Mouse (Mus musculus): ENCODE results near the gene Rab24. TPM values are rescaled to one million over a fixed set of nuclear protein-coding genes. Genes with fewer than 3 reads are reported as not detected.

The Rab24 gene
- polyA plus RNA-seq (2017; shearing (Covaris generic)), result 142 TPM

DNA sequence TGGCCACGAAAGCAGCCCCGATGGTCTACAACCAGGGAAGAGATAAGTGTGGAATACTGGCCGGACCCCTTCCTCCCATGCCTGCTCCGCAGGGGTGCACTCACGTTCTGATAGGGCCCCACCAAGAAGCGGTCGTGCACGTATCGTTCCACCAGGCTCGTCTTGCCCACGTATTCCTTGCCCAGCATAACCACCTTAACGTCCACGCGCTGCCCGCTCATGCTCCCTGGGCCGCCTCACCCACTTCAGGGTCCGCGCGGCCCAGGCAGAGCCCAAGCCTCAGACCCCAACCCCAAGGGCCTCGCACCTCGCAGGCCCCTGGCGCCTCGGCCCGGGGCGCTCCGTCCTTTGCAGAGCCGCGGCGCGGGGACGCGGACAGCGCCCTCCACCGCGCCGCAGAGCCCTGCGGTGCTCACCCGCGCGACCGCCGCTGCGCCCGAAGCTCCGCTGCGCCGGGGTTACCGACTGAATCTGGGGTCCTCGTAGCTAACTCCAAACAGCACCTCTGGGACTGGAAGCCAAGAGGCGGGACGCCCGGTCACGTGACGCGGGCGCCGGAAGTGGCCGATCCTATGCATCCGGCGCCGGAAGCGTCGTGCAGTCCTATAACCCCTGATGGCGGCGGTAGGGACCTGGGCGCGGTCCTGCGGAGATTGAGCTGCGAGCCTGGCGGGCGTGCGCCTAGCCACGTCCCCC lies at the start of gene Rab24:
Gene Rab24, minus strand, starts transcription at position 513 of the 696 bp plus-strand sequence.

DNA sequence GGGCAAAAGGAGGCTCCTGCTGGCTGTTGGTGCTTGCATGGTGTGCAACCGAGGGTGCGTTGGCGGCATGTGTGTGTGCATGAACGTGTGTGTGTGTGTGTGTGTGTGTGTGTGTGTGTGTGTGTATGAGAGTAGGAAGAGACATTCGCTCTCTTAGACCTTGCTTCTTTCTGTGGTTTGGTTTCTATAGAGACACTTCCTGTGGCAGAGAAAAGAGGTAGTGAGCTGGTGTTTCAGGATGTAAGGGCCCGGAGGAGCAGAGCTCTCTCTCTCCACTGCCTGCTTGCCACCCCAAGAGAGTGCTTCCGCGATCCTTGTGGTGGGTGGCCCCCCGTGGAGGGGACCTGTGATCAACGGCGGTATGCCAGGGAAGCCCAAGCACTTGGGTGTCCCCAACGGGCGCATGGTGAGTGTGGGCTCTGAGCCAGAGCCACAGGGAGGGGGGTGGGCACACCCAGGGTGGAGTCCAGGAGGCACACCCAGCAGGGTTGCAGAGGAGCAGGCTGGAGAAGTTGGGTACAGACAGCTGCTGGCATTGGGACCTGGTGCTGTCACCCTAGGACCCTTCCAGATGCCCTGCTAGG lies 47.9 kb upstream of the Rab24 start, which contains the start of gene Rgs14:
Gene Rgs14, plus strand, starts transcription at position 202 of the 584 bp plus-strand sequence.

DNA sequence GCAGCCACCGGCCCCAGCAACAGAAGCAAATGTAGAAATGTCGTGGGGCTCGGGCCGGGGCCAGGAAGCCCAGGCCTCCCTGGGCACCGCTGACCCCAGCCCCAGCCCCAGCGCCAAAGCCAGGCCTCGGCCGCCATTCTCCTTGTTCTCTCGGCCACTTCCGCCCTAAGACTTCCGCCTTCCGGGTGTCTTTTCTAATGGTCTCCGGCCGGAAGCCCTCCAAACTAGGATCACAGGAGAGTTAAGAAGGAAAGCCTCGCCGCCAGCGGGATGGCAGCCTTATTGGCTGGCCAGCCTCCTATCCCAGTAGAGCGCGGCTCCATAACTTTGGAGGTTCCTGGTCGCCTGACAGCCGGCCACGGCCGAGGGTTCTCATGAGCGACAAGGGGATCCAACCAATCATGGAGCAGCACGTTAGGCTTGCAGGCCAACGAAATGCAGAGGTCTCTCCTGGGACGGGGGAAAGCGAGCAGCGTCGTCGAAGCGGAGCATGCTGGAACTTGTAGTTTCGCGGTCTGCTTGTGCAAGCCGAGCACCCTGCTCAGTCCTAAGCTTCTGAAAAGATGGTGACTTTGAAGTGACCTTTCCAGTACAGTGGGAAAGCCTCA lies 40.8 kb upstream of the Rab24 start, which contains the start of gene Lman2:
Gene Lman2, minus strand, starts transcription at position 331 of the 608 bp plus-strand sequence.

DNA sequence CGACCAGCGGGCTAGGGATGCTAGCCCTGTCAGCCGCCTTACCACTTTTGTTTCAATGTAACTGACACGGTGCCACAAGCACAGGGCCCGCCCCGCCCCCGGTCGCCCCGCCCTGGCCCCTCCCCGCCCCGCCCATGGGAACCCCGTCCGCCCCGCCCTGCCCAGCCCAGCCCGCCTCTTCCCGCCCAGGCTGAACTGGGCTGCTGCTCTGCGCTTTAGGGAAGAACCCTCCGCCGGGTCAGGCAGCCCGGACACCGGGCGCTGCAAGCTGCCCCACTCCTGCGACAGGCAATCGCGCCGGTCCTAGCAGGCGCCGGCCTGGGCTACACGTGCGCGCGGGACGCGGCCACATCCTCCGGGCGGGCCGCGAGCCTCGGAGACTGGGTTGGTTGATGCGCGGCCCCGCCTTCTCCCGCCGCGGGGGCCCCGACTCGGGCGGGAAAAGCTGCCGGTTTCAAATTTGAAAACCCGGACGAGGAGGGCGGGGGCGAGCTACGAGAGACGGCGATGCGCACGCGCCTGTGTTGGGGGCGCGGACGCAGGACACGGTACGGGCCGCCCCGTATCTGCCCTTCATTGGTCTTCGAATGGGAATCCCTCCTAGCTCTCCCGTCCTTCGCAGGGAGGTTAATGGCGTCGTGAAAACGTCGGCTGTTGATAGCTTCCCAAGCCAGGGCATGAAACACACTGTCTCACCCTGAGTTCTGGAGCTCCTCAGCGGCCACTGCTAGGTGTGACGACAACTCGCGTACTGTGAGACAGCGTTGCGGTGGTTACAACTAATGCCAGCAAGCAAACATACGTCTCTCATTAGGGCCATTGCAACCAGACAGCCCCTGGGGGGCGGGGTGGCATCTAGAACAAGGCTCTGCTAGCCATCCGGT lies 8.2 kb upstream of the Rab24 start, which contains the start of gene Mxd3:
Gene Mxd3, minus strand, starts transcription at position 141 of the 884 bp plus-strand sequence.

DNA sequence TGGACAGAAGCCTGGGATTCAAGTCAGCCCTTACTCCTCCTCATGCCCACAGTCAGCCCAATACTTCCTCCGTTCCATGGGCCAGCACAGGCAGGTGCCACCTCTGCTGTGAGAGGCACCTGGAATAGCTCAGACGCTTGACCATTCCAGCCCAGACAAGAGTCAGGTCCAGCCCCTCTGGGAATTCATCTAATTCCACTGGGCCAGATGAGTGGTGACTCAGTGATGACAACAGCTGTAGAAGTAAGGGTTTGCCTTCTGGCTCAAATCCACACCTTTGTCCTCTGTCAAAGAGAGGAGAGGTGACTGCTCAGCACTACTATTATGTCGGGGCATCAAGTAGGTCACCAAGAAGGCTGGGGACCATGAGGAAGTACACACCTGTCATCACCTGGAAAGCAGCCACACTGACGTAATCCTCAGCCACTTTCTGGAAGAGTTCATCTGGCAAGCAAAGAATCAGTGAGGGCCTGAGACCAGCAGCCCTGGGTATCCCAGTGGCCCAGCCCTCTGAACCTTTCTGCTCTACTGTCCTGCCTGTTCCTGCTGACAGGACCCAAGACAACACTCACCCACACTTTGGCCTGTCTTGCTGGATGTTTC lies 1.7 kb downstream of the Rab24 start, which contains the start of gene Prelid1:
Gene Prelid1, plus strand, starts transcription at position 570 of the 603 bp plus-strand sequence.

Other genes starting within 250 kb of the Rab24 start
- gene Uimc1, start 221.6 kb downstream of the Rab24 start, polyA plus RNA-seq (2017; shearing (Covaris generic)), result 74.1 TPM
- gene Zfp346, start 216.6 kb downstream of the Rab24 start, polyA plus RNA-seq (2017; shearing (Covaris generic)), result 26.8 TPM
- gene Gm17617, start 188.4 kb downstream of the Rab24 start, polyA plus RNA-seq (2017; shearing (Covaris generic)), result not detected
- not detected for gene Fgfr4, start 169.3 kb downstream of the Rab24 start, polyA plus RNA-seq (2017; shearing (Covaris generic))
- gene Nsd1, start 112.2 kb downstream of the Rab24 start, polyA plus RNA-seq (2017; shearing (Covaris generic)), result 79.4 TPM
- gene Prelid1, start 1.4 kb downstream of the Rab24 start, polyA plus RNA-seq (2017; shearing (Covaris generic)), result 335 TPM
- gene Mxd3, start 7.9 kb upstream of the Rab24 start, polyA plus RNA-seq (2017; shearing (Covaris generic)), result 2.3 TPM
- 143 TPM for gene Lman2, start 40.8 kb upstream of the Rab24 start, polyA plus RNA-seq (2017; shearing (Covaris generic))
- 153 TPM for gene Rgs14, start 47.8 kb upstream of the Rab24 start, polyA plus RNA-seq (2017; shearing (Covaris generic))
- not detected for gene Slc34a1, start 76.2 kb upstream of the Rab24 start, polyA plus RNA-seq (2017; shearing (Covaris generic))
- not detected for gene Pfn3, start 93.3 kb upstream of the Rab24 start, polyA plus RNA-seq (2017; shearing (Covaris generic))
- gene F12, start 104.8 kb upstream of the Rab24 start, polyA plus RNA-seq (2017; shearing (Covaris generic)), result 0.26 TPM
- gene Grk6, start 123.1 kb upstream of the Rab24 start, polyA plus RNA-seq (2017; shearing (Covaris generic)), result 367 TPM
- 3.3 TPM for gene Prr7, start 142.3 kb upstream of the Rab24 start, polyA plus RNA-seq (2017; shearing (Covaris generic))
- not detected for gene Dbn1, start 166.2 kb upstream of the Rab24 start, polyA plus RNA-seq (2017; shearing (Covaris generic))
- 8.8 TPM for gene Pdlim7, start 191.7 kb upstream of the Rab24 start, polyA plus RNA-seq (2017; shearing (Covaris generic))
- gene Dok3, start 207.3 kb upstream of the Rab24 start, polyA plus RNA-seq (2017; shearing (Covaris generic)), result 1.6 TPM
- 85.3 TPM for gene Ddx41, start 214.7 kb upstream of the Rab24 start, polyA plus RNA-seq (2017; shearing (Covaris generic))
- 69.3 TPM for gene Fam193b, start 249.2 kb upstream of the Rab24 start, polyA plus RNA-seq (2017; shearing (Covaris generic))

All from CD4-positive, CD25-positive, alpha-beta regulatory T cell (primary cell).